Mouse (Mus musculus): ENCODE results near the gene 4930407I10Rik.
A peak's percentile ranks its signal among the peaks of the same experiment; 100 is the strongest.

Gene 4930407I10Rik

GRCm38 (mm10) chr15:82058719-82059201 lies at the start of gene 4930407I10Rik:
Gene 4930407I10Rik, plus strand, starts transcription at chr15:82059151.
- no peak for DNase-seq (ENCODE audit: low read depth)

- DNase-seq (ENCODE audit: low read depth), result no peak
These were observed 47.0 kb upstream of the 4930407I10Rik start for GRCm38 (mm10) chr15:82011947-82012346.

GRCm38 (mm10) chr15:82014745-82015391 lies 44.1 kb upstream of the 4930407I10Rik start:
- peak; percentile 67 for DNase-seq (ENCODE audit: low read depth)

- DNase-seq (ENCODE audit: low read depth), result peak; percentile 62
These were observed 43.4 kb upstream of the 4930407I10Rik start for GRCm38 (mm10) chr15:82015392-82016100.

- peak; percentile 99 for DNase-seq (ENCODE audit: low read depth)
These were observed 42.7 kb upstream of the 4930407I10Rik start for GRCm38 (mm10) chr15:82016101-82016808.

GRCm38 (mm10) chr15:82016830-82017229 lies 42.1 kb upstream of the 4930407I10Rik start:
- DNase-seq (ENCODE audit: low read depth), result no peak

- peak; percentile 35 for DNase-seq (ENCODE audit: low read depth)
These were observed 41.5 kb upstream of the 4930407I10Rik start for GRCm38 (mm10) chr15:82017461-82017860.

GRCm38 (mm10) chr15:82019288-82019687 lies 39.7 kb upstream of the 4930407I10Rik start:
- no peak for DNase-seq (ENCODE audit: low read depth)

GRCm38 (mm10) chr15:82022535-82023088 lies 36.3 kb upstream of the 4930407I10Rik start:
- no peak for DNase-seq (ENCODE audit: low read depth)

- DNase-seq (ENCODE audit: low read depth), result no peak
These were observed 34.9 kb upstream of the 4930407I10Rik start for GRCm38 (mm10) chr15:82023965-82024635.

- DNase-seq (ENCODE audit: low read depth), result no peak
These were observed 31.7 kb upstream of the 4930407I10Rik start for GRCm38 (mm10) chr15:82027276-82027675.

- no peak for DNase-seq (ENCODE audit: low read depth)
These were observed 31.2 kb upstream of the 4930407I10Rik start for GRCm38 (mm10) chr15:82027726-82028125.

- no peak for DNase-seq (ENCODE audit: low read depth)
These were observed 26.6 kb upstream of the 4930407I10Rik start for GRCm38 (mm10) chr15:82032386-82032785.

GRCm38 (mm10) chr15:82033762-82034161 lies 25.2 kb upstream of the 4930407I10Rik start, which contains the start of gene Desi1:
Gene Desi1, minus strand, starts transcription at chr15:82033862.
- DNase-seq (ENCODE audit: low read depth), result no peak

GRCm38 (mm10) chr15:82035904-82036689 lies 22.9 kb upstream of the 4930407I10Rik start:
- DNase-seq (ENCODE audit: low read depth), result peak; percentile 78

GRCm38 (mm10) chr15:82040650-82041049 lies 18.3 kb upstream of the 4930407I10Rik start:
- peak; percentile 80 for DNase-seq (ENCODE audit: low read depth)

- peak; percentile 65 for DNase-seq (ENCODE audit: low read depth)
These were observed 14.7 kb upstream of the 4930407I10Rik start for GRCm38 (mm10) chr15:82044166-82044784.

- peak; percentile 51 for DNase-seq (ENCODE audit: low read depth)
These were observed 12.6 kb upstream of the 4930407I10Rik start for GRCm38 (mm10) chr15:82046246-82046891.

GRCm38 (mm10) chr15:82047080-82047883 lies 11.7 kb upstream of the 4930407I10Rik start, which contains the start of gene Snu13:
Gene Snu13, minus strand, starts transcription at chr15:82047598.
- peak; percentile 96 for DNase-seq (ENCODE audit: low read depth)

Data from induced T-regulatory cell, adult 2 months (primary cell).